Mouse (Mus musculus) thymus, adult 2 months (tissue): Measurements from ENCODE around the gene Tmem255a.

Experiments used
- CTCF ChIP-seq: fragments of 200-500 bp; IDR thresholded peaks from 2 replicates; pipeline ENCODE4 v1.5.1; 2012; ENCODE audit warnings: mild to moderate bottlenecking, control low read depth, low read length, moderate library complexity, borderline replicate concordance; ENCODE audit not compliant: control insufficient read depth, poor library complexity, insufficient read depth; ENCODE audit errors: extremely low read depth
- POLR2A ChIP-seq: fragments of 200-500 bp; IDR thresholded peaks from 2 replicates; pipeline ENCODE4 v1.6.1; 2012; ENCODE audit warnings: mild to moderate bottlenecking, low read length, control low read depth, moderate library complexity; ENCODE audit not compliant: control insufficient read depth, poor library complexity, insufficient read depth; ENCODE audit errors: extremely low read depth

- TF ChIP-seq CTCF (no peak), POLR2A (no peak)
Measured at GRCm38 (mm10) chrX:38166592-38166991, 85.6 kb downstream of the Tmem255a start.
